Comparison of ENCODE assay signal across 8 mouse cellular contexts in genomic region chrX:150477854-150478780, GRCm38 (mm10). TPM values are rescaled to one million over a fixed set of nuclear protein-coding genes. Genes with fewer than 3 reads are reported as not detected.
A peak's percentile ranks its signal among the peaks of the same experiment; 100 is the strongest.
DNase-seq lines count a peak whose midpoint lies in the region; ATAC-seq lines count a peak whose summit lies in the region.

No protein-coding gene starts in this region.

- peak; percentile 99 for ATAC-seq in common myeloid progenitor, adult 5-6 weeks (replicated peaks; ENCODE audit: low read depth, poor library complexity, severe bottlenecking)
- ATAC-seq in megakaryocyte progenitor cell, adult 5-6 weeks (replicated peaks; ENCODE audit: poor library complexity): peak; percentile 97

- DNase-seq in ZHBTc4 (ENCODE audit: low read depth, low spot score): peak; percentile 87
- peak; percentile 72 to 87 for DNase-seq in gastrocnemius, adult 8-10 months (ENCODE audit: low spot score in 2 of 2)
- peak; percentile 91 for DNase-seq in induced T-regulatory cell, adult 2 months (ENCODE audit: low read depth)
- peak; percentile 87 to 95 for DNase-seq in left cerebral cortex, adult 9 months (ENCODE audit: low spot score in 2 of 2)
- DNase-seq in right cerebral cortex, postnatal 14 days: peak; percentile 84
- peak; percentile 72 to 86 for DNase-seq in urinary bladder, postnatal 36 days (ENCODE audit: low spot score in 2 of 2)

RNA-seq across cellular contexts. Expression of gene Tmem29, which starts 19.2 kb away (rescaled TPM):
- 9.4 and 22.2 TPM in 2 replicates for total RNA-seq in common myeloid progenitor, adult 5-6 weeks (2017)
- 1 to 10 TPM; 5.6 to 7.2 (median 6.1) TPM for total RNA-seq in gastrocnemius, adult 8-10 months (2022)
- 20.7 and 26.4 TPM in 2 replicates for total RNA-seq in megakaryocyte progenitor cell, adult 5-6 weeks (2015)
- total RNA-seq in megakaryocyte progenitor cell, adult 5-6 weeks (2017): 32.6 and 32.7 TPM in 2 replicates

Comparison
In these comparisons a context has a peak if more than half of its experiments do, and no peak if none do; other contexts are left out.
1. Peak in every context shown above with its lines: DNase-seq and ATAC-seq.